Mouse (Mus musculus) gonadal fat pad, adult 2 months (tissue): ENCODE measurements around the gene Nek9. TPM values are rescaled to one million over a fixed set of nuclear protein-coding genes. Genes with fewer than 3 reads are reported as not detected.
"Not testable (repeated sequence)": the region's sequence is repeated elsewhere in the genome, so short reads cannot be mapped to it uniquely, and the experiment has no call there.

Experiments used
- DNase-seq: peaks from one replicate; pipeline ENCODE4 v3.0.0-alpha.2; 2012; ENCODE audit warnings: low read depth
- polyA plus RNA-seq: library from polyadenylated mRNA; depleted of rRNA; stranded (reverse); fragments of >200 nt; gene quantifications from 2 replicates; pipeline ENCODE4 v1.2.3, GENCODE M21; 2012

The Nek9 gene
- polyA plus RNA-seq, 1 experiment = 36.4 TPM

- peak; percentile 47 for DNase-seq
Observed at GRCm38 (mm10) chr12:85289157-85290000, 49.8 kb downstream of the Nek9 start.

- no peak for DNase-seq
Observed at GRCm38 (mm10) chr12:85288486-85289156, 50.5 kb downstream of the Nek9 start, which contains the start of gene Zc2hc1c. TSS of gene Zc2hc1c (plus strand) at chr12:85288591.

GRCm38 (mm10) chr12:85287809-85288485 lies 51.2 kb downstream of the Nek9 start, which contains the start of gene Acyp1:
TSS of gene Acyp1 (minus strand) at chr12:85288438.
- no peak for DNase-seq

GRCm38 (mm10) chr12:85286941-85287340 lies 52.2 kb downstream of the Nek9 start:
- no peak for DNase-seq

- no peak for DNase-seq
Observed at GRCm38 (mm10) chr12:85284996-85285395, 54.2 kb downstream of the Nek9 start.

- DNase-seq = no peak
Observed at GRCm38 (mm10) chr12:85284331-85284730, 54.8 kb downstream of the Nek9 start.

- DNase-seq = not testable (repeated sequence)
Observed at GRCm38 (mm10) chr12:85281756-85282155, 57.4 kb downstream of the Nek9 start.

- no peak for DNase-seq
Observed at GRCm38 (mm10) chr12:85280845-85281651, 58.1 kb downstream of the Nek9 start.

GRCm38 (mm10) chr12:85280105-85280844 lies 58.9 kb downstream of the Nek9 start:
- peak; percentile 72 for DNase-seq

- peak; percentile 45 for DNase-seq
Observed at GRCm38 (mm10) chr12:85279396-85280080, 59.6 kb downstream of the Nek9 start.

- DNase-seq = no peak
Observed at GRCm38 (mm10) chr12:85278919-85279318, 60.2 kb downstream of the Nek9 start.

GRCm38 (mm10) chr12:85276273-85276672 lies 62.9 kb downstream of the Nek9 start:
- no peak for DNase-seq

- no peak for DNase-seq
Observed at GRCm38 (mm10) chr12:85273508-85273907, 65.7 kb downstream of the Nek9 start.

- DNase-seq = no peak
Observed at GRCm38 (mm10) chr12:85271843-85272206, 67.3 kb downstream of the Nek9 start.

GRCm38 (mm10) chr12:85271132-85271842 lies 67.9 kb downstream of the Nek9 start:
- no peak for DNase-seq

- no peak for DNase-seq
Observed at GRCm38 (mm10) chr12:85270319-85270718, 68.8 kb downstream of the Nek9 start, which contains the start of gene Mlh3. TSS of gene Mlh3 (minus strand) at chr12:85270599.

GRCm38 (mm10) chr12:85269821-85270220 lies 69.3 kb downstream of the Nek9 start:
- no peak for DNase-seq

- DNase-seq = no peak
Observed at GRCm38 (mm10) chr12:85266248-85266647, 72.9 kb downstream of the Nek9 start.

- DNase-seq = no peak
Observed at GRCm38 (mm10) chr12:85264940-85265339, 74.2 kb downstream of the Nek9 start.
